In genomic region chr13:69896536-69896935, GRCm38 (mm10) we compare ENCODE assay signal across 11 mouse cellular contexts.
DNase-seq lines count a peak whose midpoint lies in the region; ATAC-seq lines count a peak whose summit lies in the region.
"Had no signal": no experiment of that assay in that cellular context is flagged by ENCODE, and none has a peak within 500 bp of the region (broad histone marks: within the 10 kb centered on the region; RNA-seq: fewer than 3 reads in every experiment).

No protein-coding gene starts in this region.

- H3K36me3 ChIP-seq in embryonic facial prominence, embryonic 14.5 days (ENCODE audit: control insufficient read depth, insufficient read depth, low read length) = no peaks in the 10 kb centered on the region
- H3K36me3 ChIP-seq: neural tube, embryonic 12.5 days had no signal

- no peak overlapping the region for H3K9ac ChIP-seq in embryonic facial prominence, embryonic 14.5 days (ENCODE audit: low read depth, low read length)
- H3K9ac ChIP-seq: forebrain, embryonic 13.5 days; neural tube, embryonic 12.5 days had no signal

- H3K9me3 ChIP-seq in embryonic facial prominence, embryonic 14.5 days (ENCODE audit: control insufficient read depth, low read length) = no peaks in the 10 kb centered on the region
- H3K9me3 ChIP-seq: forebrain, embryonic 13.5 days; neural tube, embryonic 12.5 days had no signal

- no peaks in the 10 kb centered on the region for H3K4me1 ChIP-seq in embryonic facial prominence, embryonic 14.5 days (ENCODE audit: control insufficient read depth, insufficient read depth, low read length)
- H3K4me1 ChIP-seq: forebrain, embryonic 13.5 days; neural tube, embryonic 12.5 days had no signal

- no peak overlapping the region for H3K27ac ChIP-seq in embryonic facial prominence, embryonic 14.5 days (replicated peaks; ENCODE audit: low read depth, low read length)
- H3K27ac ChIP-seq: forebrain, embryonic 13.5 days; neural tube, embryonic 12.5 days had no signal

- H3K4me2 ChIP-seq in embryonic facial prominence, embryonic 14.5 days (ENCODE audit: low read depth, low read length) = no peak overlapping the region
- H3K4me2 ChIP-seq: forebrain, embryonic 13.5 days; neural tube, embryonic 12.5 days had no signal

- no peak overlapping the region for H3K4me3 ChIP-seq in embryonic facial prominence, embryonic 14.5 days (ENCODE audit: low read depth, low read length)
- H3K4me3 ChIP-seq: forebrain, embryonic 13.5 days; neural tube, embryonic 12.5 days had no signal

- H3K27me3 ChIP-seq in embryonic facial prominence, embryonic 14.5 days (replicated peaks; ENCODE audit: control insufficient read depth, insufficient read depth, low read length) = no peaks in the 10 kb centered on the region
- H3K27me3 ChIP-seq: forebrain, embryonic 13.5 days; neural tube, embryonic 12.5 days had no signal

- WGBS in embryonic facial prominence, embryonic 14.5 days = 20% methylated on average over 5 of the region's 5 CpGs

- ATAC-seq in embryonic facial prominence, embryonic 14.5 days (ENCODE audit: low read depth) = no peak
- ATAC-seq in frontal cortex, adult (ENCODE audit: low TSS enrichment) = no peak
- ATAC-seq: forebrain, embryonic 13.5 days had no signal

- peak; percentile 4 for DNase-seq in kidney, adult 9 months
- DNase-seq in kidney, adult 18-20 months = no peak
- peak; percentile 7 for DNase-seq in urinary bladder, postnatal 25 days (ENCODE audit: low spot score)
- no peak for DNase-seq in urinary bladder, postnatal 4 days (ENCODE audit: low spot score in 2 of 2)
- peak; percentile 74 for DNase-seq in embryonic facial prominence, embryonic 14.5 days (ENCODE audit: low spot score)
- DNase-seq in yolk sac, embryonic 10.5 days (ENCODE audit: low spot score) = peak; percentile 7
- no peak for DNase-seq in cerebellum, postnatal 36 days
- DNase-seq: cerebellum, adult 2 months had no signal

Comparison
In these comparisons a context has a peak if more than half of its experiments do, and no peak if none do; other contexts are left out.
1. DNase-seq: peak in kidney, adult 9 months (single experiment), urinary bladder, postnatal 25 days (single experiment), embryonic facial prominence, embryonic 14.5 days (single experiment) and yolk sac, embryonic 10.5 days (single experiment); none in kidney, adult 18-20 months (single experiment), urinary bladder, postnatal 4 days (0 of 2) and cerebellum, postnatal 36 days (0 of 2).